Mouse (Mus musculus): ENCODE results near the gene Riok2.

Gene Riok2

GRCm38 (mm10) chr17:17408137-17408536, 34.0 kb downstream of the Riok2 start:
- DNase-seq (ENCODE audit: low spot score in 2 of 2), result no peak

- DNase-seq (ENCODE audit: low spot score in 2 of 2), result no peak
Observed at GRCm38 (mm10) chr17:17408720-17409478, 34.8 kb downstream of the Riok2 start.

DNA sequence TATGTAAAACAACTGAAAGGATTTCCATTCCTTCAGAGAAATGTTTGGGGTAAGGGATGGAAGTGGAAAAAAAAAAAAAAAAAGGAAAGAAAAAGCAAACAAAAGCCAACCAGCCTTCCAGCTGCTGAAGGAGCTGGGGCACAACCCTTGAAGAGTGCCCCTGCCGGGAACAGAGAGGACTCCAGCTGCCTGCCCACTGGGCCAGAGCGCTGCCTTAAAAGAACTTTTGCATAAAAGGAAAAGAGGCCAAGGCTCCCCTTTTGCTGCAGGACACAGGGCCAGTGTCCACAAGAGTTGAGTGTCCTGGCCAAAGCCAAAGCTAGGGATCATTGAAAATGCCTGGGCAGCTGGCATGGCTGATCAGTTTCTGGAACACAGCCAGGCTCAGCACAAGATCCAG, 35.5 kb downstream of the Riok2 start:
- DNase-seq (ENCODE audit: low spot score in 2 of 2), result no peak

DNA sequence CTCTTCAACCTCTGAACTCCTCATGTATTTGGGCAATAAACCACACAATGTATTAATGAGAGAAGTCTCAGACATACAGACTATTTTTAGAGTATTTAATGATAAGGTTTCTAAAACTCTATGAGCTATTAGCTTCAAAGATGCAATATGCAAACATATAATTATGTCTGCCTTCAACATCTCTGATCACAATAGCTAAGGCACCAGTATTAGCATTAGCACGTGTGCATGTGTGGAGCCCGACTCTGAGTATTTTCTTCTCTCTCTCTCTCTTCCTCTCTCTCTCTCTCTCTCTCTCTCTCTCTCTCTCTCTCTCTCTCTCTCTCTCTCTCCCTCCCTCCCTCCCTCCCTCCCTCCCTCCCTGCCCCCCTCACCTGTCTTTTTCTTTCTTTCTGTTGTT, 37.3 kb downstream of the Riok2 start:
- DNase-seq (ENCODE audit: low spot score in 2 of 2), result no peak

- no peak for DNase-seq (ENCODE audit: low spot score in 2 of 2)
Observed at GRCm38 (mm10) chr17:17412176-17412575, 38.1 kb downstream of the Riok2 start.

DNA sequence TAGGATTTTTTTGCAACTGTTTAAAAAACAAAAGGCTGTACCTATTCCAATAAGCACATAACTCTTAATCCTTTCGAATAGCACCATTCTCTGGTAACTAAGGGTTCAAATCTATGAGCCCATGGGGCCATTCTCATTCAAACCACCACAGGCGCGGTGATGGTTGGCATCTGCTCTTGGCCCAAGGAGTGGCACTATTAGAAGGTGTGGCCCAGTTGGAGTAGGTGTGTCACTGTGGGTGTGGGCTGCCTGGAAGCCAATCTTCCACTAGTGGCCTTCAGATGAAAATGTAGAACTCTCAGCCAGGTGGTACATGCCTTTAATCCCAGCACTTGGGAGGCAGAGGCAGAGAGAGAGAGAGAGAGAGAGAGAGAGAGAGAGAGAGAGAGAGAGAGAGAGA, 40.1 kb downstream of the Riok2 start:
- no peak for DNase-seq (ENCODE audit: low spot score in 2 of 2)

GRCm38 (mm10) chr17:17424609-17425307, 50.6 kb downstream of the Riok2 start:
- DNase-seq (ENCODE audit: low spot score in 2 of 2), result no peak

GRCm38 (mm10) chr17:17425308-17425813, 51.3 kb downstream of the Riok2 start:
- DNase-seq (ENCODE audit: low spot score in 2 of 2), result no peak

GRCm38 (mm10) chr17:17425906-17426305, 51.8 kb downstream of the Riok2 start:
- no peak for DNase-seq (ENCODE audit: low spot score in 2 of 2)

DNA sequence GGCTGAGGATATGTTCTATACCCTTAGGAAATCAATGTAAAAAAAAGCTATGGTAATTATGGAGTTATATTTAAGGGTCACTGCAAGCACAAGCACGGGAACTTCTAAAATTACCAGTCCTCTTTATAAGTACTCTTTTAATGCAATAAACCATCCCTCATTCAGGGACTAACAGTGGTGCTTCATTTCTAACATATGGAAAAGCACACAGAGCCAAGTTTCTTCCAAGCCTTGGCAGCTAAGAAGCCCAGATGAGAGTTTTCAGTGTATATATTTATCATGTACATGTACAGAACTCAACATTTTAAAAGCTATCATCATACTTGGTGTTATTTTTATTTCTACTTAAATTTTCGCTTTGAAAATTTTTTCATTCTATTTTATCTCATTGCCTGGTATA, 54.8 kb downstream of the Riok2 start:
- no peak for DNase-seq (ENCODE audit: low spot score in 2 of 2)

DNA sequence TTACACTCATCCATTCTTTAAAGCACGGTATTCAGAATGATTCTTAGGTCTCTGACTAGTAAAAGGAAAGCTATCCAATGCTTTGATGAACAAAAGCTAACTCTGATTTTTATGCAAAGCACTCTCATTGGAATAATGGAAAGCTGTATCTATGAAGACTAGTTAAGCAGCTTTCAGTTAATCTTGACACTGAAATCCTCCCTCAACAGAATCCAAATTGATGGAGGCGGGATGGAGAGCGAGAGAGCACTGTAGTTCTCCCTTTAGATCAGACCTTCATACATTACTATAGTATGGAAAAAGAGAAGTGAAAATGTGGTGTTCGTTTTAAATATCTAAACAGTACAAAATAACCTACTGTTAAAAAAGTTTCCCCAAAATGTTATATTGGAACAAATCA, 59.6 kb downstream of the Riok2 start:
- no peak for DNase-seq (ENCODE audit: low spot score in 2 of 2)

DNA sequence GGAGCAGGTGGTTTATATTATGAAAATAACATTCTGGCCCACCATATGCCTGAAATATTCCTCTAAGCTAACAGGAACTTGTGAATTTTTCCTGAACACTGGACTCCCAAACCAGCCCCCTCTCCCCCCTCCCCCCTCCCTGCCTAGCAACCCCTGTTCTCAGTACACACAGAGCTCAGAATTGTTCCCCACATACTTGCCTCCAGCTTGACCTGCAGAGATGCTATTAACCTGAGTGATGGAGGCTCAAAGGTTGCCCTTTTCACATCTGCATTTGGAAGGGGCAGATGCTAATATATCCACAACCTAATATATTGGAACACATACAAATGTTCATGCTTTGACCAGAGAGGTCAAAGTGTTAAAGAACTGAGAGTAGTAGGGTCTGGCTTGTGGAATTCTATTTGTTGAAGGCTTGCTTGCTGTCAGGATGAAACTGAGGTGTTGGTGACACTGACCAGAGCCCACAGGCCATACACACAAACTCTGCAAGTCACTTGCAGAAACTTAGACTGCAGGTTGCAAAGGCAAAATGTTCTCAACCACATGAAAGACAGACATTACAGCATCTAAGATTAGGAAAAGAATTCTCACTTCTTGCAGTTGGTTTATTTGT, 64.6 kb downstream of the Riok2 start:
- DNase-seq (ENCODE audit: low spot score in 2 of 2), result no peak

GRCm38 (mm10) chr17:17441876-17442498, 67.9 kb downstream of the Riok2 start:
- DNase-seq (ENCODE audit: low spot score in 2 of 2), result no peak

- DNase-seq (ENCODE audit: low spot score in 2 of 2), result no peak
Observed at GRCm38 (mm10) chr17:17444297-17444886, 70.3 kb downstream of the Riok2 start.

Data from frontal cortex, postnatal 25 days (tissue).